Mouse (Mus musculus): ENCODE measurements around the gene Tmcc3.

DNA sequence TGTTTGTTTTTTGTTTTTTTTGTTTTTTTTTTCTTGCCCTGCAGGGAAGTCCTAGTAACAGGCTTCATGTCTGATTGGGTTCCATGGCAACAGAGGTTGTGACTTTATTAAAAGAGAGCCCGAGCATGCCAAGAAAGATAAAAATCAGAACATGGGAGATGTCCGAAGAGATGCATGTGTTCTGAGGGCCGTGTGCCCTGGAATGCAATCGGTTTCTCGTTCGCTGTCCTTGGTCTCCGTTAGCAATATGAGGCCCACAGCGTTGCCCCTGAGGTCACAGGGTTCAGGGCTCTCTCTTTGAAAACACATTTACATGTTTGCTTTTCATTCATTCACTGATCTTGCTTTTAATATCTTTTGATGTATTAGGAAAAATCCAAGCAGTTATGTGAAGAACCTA lies 233.1 kb downstream of the Tmcc3 start:
- TF ChIP-seq POLR2A (IDR thresholded peaks at IDR 0.05; ENCODE audit: control insufficient read depth, extremely low read depth, insufficient read depth, low read length, poor library complexity), result no peak
- no peak for TF ChIP-seq CTCF (IDR thresholded peaks at IDR 0.05; ENCODE audit: borderline replicate concordance, control insufficient read depth, extremely low read depth, insufficient read depth, low read length, poor library complexity)

All from thymus, adult 2 months (tissue).